Mouse (Mus musculus): ENCODE results near the gene Ggnbp2. TPM values are rescaled to one million over a fixed set of nuclear protein-coding genes. Genes with fewer than 3 reads are reported as not detected.
A peak's percentile ranks its signal among the peaks of the same experiment; 100 is the strongest.

Ggnbp2 gene
- polyA plus RNA-seq, 1 experiment: 25.4 TPM

- peak; percentile 23 to 29 for DNase-seq (ENCODE audit: low read depth in 1 of 2, low spot score in 2 of 2)
- Histone ChIP-seq H3K27ac (ENCODE audit: insufficient read depth, low read length) (peak overlapping the region; percentile 98), H3K4me1 (ENCODE audit: control insufficient read depth, insufficient read depth, insufficient read length) (peaks cover 7% of the 10 kb centered on the region; the same call in 1 of the 2 replicates), H3K27me3 (ENCODE audit: control insufficient read depth, insufficient read depth, low read length) (no peaks in the 10 kb centered on the region), H3K36me3 (ENCODE audit: control insufficient read depth, insufficient read depth, low read length) (peaks cover 1% of the 10 kb centered on the region; the same call in 1 of the 2 replicates), H3K4me3 (ENCODE audit: extremely low read depth, insufficient read depth, insufficient read length) (peak overlapping the region; percentile 83)
- TF ChIP-seq POLR2A (IDR thresholded peaks at IDR 0.05; ENCODE audit: low read depth, low read length) (no peak), CTCF (IDR thresholded peaks at IDR 0.05; ENCODE audit: extremely low read depth, insufficient read depth, insufficient read length, insufficient replicate concordance) (no peak)
- 1% methylated on average over 10 of the region's 10 CpGs for WGBS
These were observed 429 bp upstream of the Ggnbp2 start for GRCm38 (mm10) chr11:84871046-84871445.

- peak; percentile 87 to 88 for DNase-seq (ENCODE audit: low read depth in 1 of 2, low spot score in 2 of 2)
- H3K27ac ChIP-seq (ENCODE audit: insufficient read depth, low read length): peak overlapping the region; percentile 95
- H3K27me3 ChIP-seq (ENCODE audit: control insufficient read depth, insufficient read depth, low read length): no peaks in the 10 kb centered on the region
- WGBS: under 1% methylated on average over 50 of the region's 61 CpGs
- no peak for TF ChIP-seq POLR2A (IDR thresholded peaks at IDR 0.05; ENCODE audit: low read depth, low read length)
- TF ChIP-seq CTCF (IDR thresholded peaks at IDR 0.05; ENCODE audit: extremely low read depth, insufficient read depth, insufficient read length, insufficient replicate concordance): no peak
- H3K4me3 ChIP-seq (ENCODE audit: extremely low read depth, insufficient read depth, insufficient read length): peak overlapping the region; percentile 81
- peaks cover 7% of the 10 kb centered on the region; the same call in 1 of the 2 replicates for H3K4me1 ChIP-seq (ENCODE audit: control insufficient read depth, insufficient read depth, insufficient read length)
- H3K36me3 ChIP-seq (ENCODE audit: control insufficient read depth, insufficient read depth, low read length): peaks cover 1% of the 10 kb centered on the region; the same call in 1 of the 2 replicates
These were observed 932 bp downstream of the Ggnbp2 start for GRCm38 (mm10) chr11:84869537-84870232.

- TF ChIP-seq CTCF (IDR thresholded peaks at IDR 0.05; ENCODE audit: extremely low read depth, insufficient read depth, insufficient read length, insufficient replicate concordance) (no peak), POLR2A (IDR thresholded peaks at IDR 0.05; ENCODE audit: low read depth, low read length) (no peak)
- peak in 1 of 2 experiments; percentile 5 for DNase-seq (ENCODE audit: low read depth in 1 of 2, low spot score in 2 of 2)
- peak overlapping the region; percentile 81 for H3K4me3 ChIP-seq (ENCODE audit: extremely low read depth, insufficient read depth, insufficient read length)
- WGBS: 2% methylated on average over 7 of the region's 7 CpGs
- H3K36me3 ChIP-seq (ENCODE audit: control insufficient read depth, insufficient read depth, low read length): peaks cover 3% of the 10 kb centered on the region
- no peaks in the 10 kb centered on the region for H3K27me3 ChIP-seq (ENCODE audit: control insufficient read depth, insufficient read depth, low read length)
- H3K4me1 ChIP-seq (ENCODE audit: control insufficient read depth, insufficient read depth, insufficient read length): peaks cover 7% of the 10 kb centered on the region; the same call in 1 of the 2 replicates
- peak overlapping the region; percentile 95 for H3K27ac ChIP-seq (ENCODE audit: insufficient read depth, low read length)
These were observed 1.8 kb downstream of the Ggnbp2 start for GRCm38 (mm10) chr11:84868786-84869259.

- Histone ChIP-seq H3K27ac (ENCODE audit: insufficient read depth, low read length) (no peak overlapping the region), H3K4me1 (ENCODE audit: control insufficient read depth, insufficient read depth, insufficient read length) (peaks cover 7% of the 10 kb centered on the region; the same call in 1 of the 2 replicates), H3K36me3 (ENCODE audit: control insufficient read depth, insufficient read depth, low read length) (peaks cover 4% of the 10 kb centered on the region), H3K4me3 (ENCODE audit: extremely low read depth, insufficient read depth, insufficient read length) (no peak overlapping the region), H3K27me3 (ENCODE audit: control insufficient read depth, insufficient read depth, low read length) (no peaks in the 10 kb centered on the region)
- TF ChIP-seq CTCF (IDR thresholded peaks at IDR 0.05; ENCODE audit: extremely low read depth, insufficient read depth, insufficient read length, insufficient replicate concordance) (no peak), POLR2A (IDR thresholded peaks at IDR 0.05; ENCODE audit: low read depth, low read length) (no peak)
- no peak for DNase-seq (ENCODE audit: low read depth in 1 of 2, low spot score in 2 of 2)
- 79% methylated on average over 2 of the region's 2 CpGs for WGBS
These were observed 3.0 kb downstream of the Ggnbp2 start for GRCm38 (mm10) chr11:84867586-84867985.

GRCm38 (mm10) chr11:84865268-84865667 lies 5.3 kb downstream of the Ggnbp2 start:
- Histone ChIP-seq H3K4me3 (ENCODE audit: extremely low read depth, insufficient read depth, insufficient read length) (no peak overlapping the region), H3K27ac (ENCODE audit: insufficient read depth, low read length) (no peak overlapping the region), H3K36me3 (ENCODE audit: control insufficient read depth, insufficient read depth, low read length) (peaks cover 11% of the 10 kb centered on the region), H3K4me1 (ENCODE audit: control insufficient read depth, insufficient read depth, insufficient read length) (peaks cover 5% of the 10 kb centered on the region; the same call in 1 of the 2 replicates), H3K27me3 (ENCODE audit: control insufficient read depth, insufficient read depth, low read length) (no peaks in the 10 kb centered on the region)
- 68% methylated on average over 2 of the region's 2 CpGs for WGBS
- DNase-seq (ENCODE audit: low read depth in 1 of 2, low spot score in 2 of 2): no peak
- TF ChIP-seq CTCF (IDR thresholded peaks at IDR 0.05; ENCODE audit: extremely low read depth, insufficient read depth, insufficient read length, insufficient replicate concordance) (no peak), POLR2A (IDR thresholded peaks at IDR 0.05; ENCODE audit: low read depth, low read length) (no peak)

GRCm38 (mm10) chr11:84855285-84855684 lies 15.3 kb downstream of the Ggnbp2 start:
- no peak for DNase-seq (ENCODE audit: low read depth in 1 of 2, low spot score in 2 of 2)
- WGBS: 95% methylated on average over 6 of the region's 6 CpGs
- no peak overlapping the region for H3K4me3 ChIP-seq (ENCODE audit: extremely low read depth, insufficient read depth, insufficient read length)
- no peaks in the 10 kb centered on the region for H3K4me1 ChIP-seq (ENCODE audit: control insufficient read depth, insufficient read depth, insufficient read length)
- peaks cover 17% of the 10 kb centered on the region for H3K36me3 ChIP-seq (ENCODE audit: control insufficient read depth, insufficient read depth, low read length)
- no peak for TF ChIP-seq POLR2A (IDR thresholded peaks at IDR 0.05; ENCODE audit: low read depth, low read length)
- TF ChIP-seq CTCF (IDR thresholded peaks at IDR 0.05; ENCODE audit: extremely low read depth, insufficient read depth, insufficient read length, insufficient replicate concordance): no peak
- no peak overlapping the region for H3K27ac ChIP-seq (ENCODE audit: insufficient read depth, low read length)
- H3K27me3 ChIP-seq (ENCODE audit: control insufficient read depth, insufficient read depth, low read length): no peaks in the 10 kb centered on the region
